Mouse (Mus musculus): ENCODE data around the gene Dock10. TPM values are rescaled to one million over a fixed set of nuclear protein-coding genes. Genes with fewer than 3 reads are reported as not detected.

Dock10 gene
- polyA plus RNA-seq, 1 experiment from 2014 or later, result 3.5 TPM

DNA sequence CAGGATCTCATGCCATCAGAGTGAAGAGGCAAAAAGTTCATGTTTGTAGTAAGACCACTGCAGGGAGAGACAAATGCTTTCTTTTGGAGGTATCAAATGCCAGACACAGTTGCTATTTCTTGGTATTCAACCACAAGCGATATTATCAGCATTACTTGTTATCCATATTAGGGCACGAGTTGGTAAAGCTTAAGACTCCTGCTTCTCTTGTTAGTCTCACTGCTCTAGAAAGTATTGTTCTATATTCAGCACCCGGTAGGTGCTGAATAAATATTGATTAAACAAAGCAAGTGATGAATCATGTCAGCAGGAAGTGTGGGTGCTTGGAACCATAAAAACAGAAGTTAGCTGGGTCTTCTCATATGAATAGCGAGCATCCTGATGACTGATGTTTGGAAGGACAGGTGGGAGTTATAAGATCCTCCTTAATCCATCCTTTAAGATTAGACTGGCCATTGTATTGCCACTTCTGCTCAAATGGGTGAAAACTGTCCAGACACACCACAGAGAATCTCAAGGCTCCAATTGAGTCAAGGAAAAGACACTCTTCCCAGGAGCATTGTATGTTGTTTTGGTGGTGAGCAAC, 114.4 kb downstream of the Dock10 start:
- no peak overlapping the region for H3K4me2 ChIP-seq (replicated peaks)
- no peaks in the 10 kb centered on the region for H3K27me3 ChIP-seq (replicated peaks)
- no peaks in the 10 kb centered on the region for H3K9me3 ChIP-seq
- WGBS, result 76% methylated on average over 4 of the region's 4 CpGs
- no peak for ATAC-seq
- H3K4me3 ChIP-seq (replicated peaks), result no peak overlapping the region
- H3K4me1 ChIP-seq (replicated peaks), result no peaks in the 10 kb centered on the region
- no peak overlapping the region for H3K9ac ChIP-seq
- H3K27ac ChIP-seq, result no peak overlapping the region
- no peaks in the 10 kb centered on the region for H3K36me3 ChIP-seq

DNA sequence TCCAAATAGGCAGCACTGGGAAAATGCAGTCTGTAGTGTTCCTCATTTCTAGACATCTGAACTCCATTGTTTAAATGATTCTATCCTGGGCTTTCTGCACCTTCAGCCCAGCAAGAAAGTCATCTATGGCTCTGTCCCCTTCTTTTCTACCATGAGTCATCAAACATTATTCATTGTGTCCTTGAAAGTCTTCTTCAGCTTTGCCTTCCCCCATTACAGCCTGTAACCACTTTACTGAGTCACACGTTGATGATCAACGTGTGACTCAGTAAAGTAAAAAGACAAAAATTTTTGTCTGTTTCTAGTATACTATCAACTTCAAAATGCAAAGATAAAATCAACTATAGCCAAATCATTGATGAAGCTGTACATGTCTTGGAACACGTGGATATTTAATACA, 116.5 kb downstream of the Dock10 start:
- H3K36me3 ChIP-seq, result no peaks in the 10 kb centered on the region
- ATAC-seq, result no peak
- no peak overlapping the region for H3K27ac ChIP-seq
- WGBS, result 86% methylated on average over 3 of the region's 3 CpGs
- H3K9ac ChIP-seq, result no peak overlapping the region
- no peaks in the 10 kb centered on the region for H3K4me1 ChIP-seq (replicated peaks)
- no peaks in the 10 kb centered on the region for H3K9me3 ChIP-seq
- H3K27me3 ChIP-seq (replicated peaks), result no peaks in the 10 kb centered on the region
- no peak overlapping the region for H3K4me3 ChIP-seq (replicated peaks)
- H3K4me2 ChIP-seq (replicated peaks), result no peak overlapping the region

DNA sequence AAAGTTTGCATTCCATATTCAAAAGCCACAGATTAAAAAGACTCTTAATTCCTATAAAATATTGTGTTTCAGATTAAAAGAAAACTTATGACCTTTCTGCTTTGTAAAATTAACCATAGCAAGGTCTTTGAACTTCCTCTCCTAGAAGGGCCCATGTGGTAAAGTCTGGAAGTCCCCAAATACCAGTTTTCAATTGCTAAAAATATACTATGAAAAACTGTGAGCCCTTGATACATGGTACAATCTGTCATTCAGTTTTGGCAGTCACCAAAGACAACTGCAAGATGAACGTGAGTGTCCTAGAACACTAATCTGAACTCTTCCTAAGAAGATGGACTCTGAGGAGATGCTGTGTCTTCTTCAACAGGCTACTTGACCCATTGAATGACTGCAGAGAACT, 117.0 kb downstream of the Dock10 start:
- Histone ChIP-seq H3K9ac (no peak overlapping the region), H3K27me3 (replicated peaks) (no peaks in the 10 kb centered on the region), H3K4me3 (replicated peaks) (no peak overlapping the region), H3K4me2 (replicated peaks) (no peak overlapping the region), H3K36me3 (no peaks in the 10 kb centered on the region), H3K9me3 (no peaks in the 10 kb centered on the region), H3K4me1 (replicated peaks) (no peaks in the 10 kb centered on the region), H3K27ac (no peak overlapping the region)
- 92% methylated on average over 1 of the region's 1 CpGs for WGBS
- no peak for ATAC-seq

DNA sequence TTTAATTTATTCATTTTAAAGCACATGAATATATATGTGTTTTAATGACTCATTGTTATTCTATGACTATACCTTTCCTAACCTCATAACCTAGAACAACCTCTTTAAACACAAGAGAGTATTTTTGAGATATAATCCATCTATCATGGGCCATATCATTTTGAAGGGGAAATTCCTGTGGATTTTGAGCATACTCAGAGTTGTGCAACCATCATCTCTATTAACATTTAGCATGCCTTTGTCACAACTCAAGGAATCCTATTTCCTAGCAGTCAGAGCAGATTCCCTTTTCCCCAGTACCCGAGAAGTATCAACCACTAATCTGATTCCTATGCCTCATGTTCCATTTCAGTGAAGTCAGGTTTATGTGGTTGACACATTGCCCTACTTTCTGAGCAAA, 118.8 kb downstream of the Dock10 start:
- H3K4me2 ChIP-seq (replicated peaks), result no peak overlapping the region
- no peaks in the 10 kb centered on the region for H3K9me3 ChIP-seq
- no peak for ATAC-seq
- no peaks in the 10 kb centered on the region for H3K4me1 ChIP-seq (replicated peaks)
- no peak overlapping the region for H3K9ac ChIP-seq
- H3K27me3 ChIP-seq (replicated peaks), result no peaks in the 10 kb centered on the region
- no peaks in the 10 kb centered on the region for H3K36me3 ChIP-seq
- H3K27ac ChIP-seq, result no peak overlapping the region
- H3K4me3 ChIP-seq (replicated peaks), result no peak overlapping the region
- 91% methylated on average over 1 of the region's 1 CpGs for WGBS

DNA sequence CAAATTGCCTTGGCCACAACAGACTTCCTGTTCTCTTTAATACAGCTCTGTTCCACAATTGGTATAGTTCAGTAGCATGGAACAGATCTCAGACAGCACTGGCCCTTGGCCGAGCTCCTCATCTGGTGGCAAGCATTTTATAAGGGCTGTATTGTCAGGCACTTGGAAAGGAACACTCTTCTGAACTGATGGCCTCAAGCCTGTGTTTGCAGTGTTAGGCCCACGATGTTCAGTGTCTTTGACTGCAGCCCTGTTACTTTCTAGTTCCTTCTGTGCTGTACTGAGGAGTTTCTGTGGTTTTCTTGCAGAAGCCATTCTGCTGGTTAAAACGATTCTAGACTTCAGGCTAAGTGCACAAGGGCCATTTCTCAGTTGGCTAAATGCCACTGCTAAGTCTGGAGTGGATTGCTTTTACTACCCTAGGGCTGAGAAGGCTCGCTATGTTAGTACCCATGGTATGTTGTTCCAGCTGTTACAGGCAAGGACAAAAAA, 121.1 kb downstream of the Dock10 start:
- Histone ChIP-seq H3K4me2 (replicated peaks) (no peak overlapping the region), H3K4me1 (replicated peaks) (no peaks in the 10 kb centered on the region), H3K9me3 (no peaks in the 10 kb centered on the region), H3K9ac (no peak overlapping the region), H3K27me3 (replicated peaks) (no peaks in the 10 kb centered on the region), H3K27ac (no peak overlapping the region), H3K36me3 (no peaks in the 10 kb centered on the region), H3K4me3 (replicated peaks) (no peak overlapping the region)
- ATAC-seq, result 0 out of 2 replicates have a peak, but pooled peaks have one; percentile 28
- 59% methylated on average over 4 of the region's 4 CpGs for WGBS

DNA sequence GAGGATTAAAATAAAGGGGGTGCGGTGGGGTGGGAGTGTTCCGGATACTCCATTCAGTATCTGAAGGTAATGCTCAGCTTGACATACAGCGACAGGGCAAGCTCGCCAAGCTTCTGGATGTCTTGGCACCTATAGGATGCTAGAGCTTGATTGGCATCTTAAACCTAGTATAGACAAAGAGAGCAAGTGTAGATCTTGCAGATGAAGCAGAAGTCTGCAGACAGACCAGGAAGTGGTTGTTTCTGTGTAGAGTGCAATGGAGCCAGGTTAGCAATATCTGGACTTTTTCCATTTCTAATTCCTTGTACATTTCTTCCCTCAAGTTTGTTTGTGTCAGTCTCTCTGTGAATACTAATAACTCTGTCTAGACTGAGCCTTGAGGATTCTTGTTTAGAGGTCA, 122.5 kb downstream of the Dock10 start:
- H3K4me3 ChIP-seq (replicated peaks), result no peak overlapping the region
- H3K9me3 ChIP-seq, result no peaks in the 10 kb centered on the region
- H3K4me2 ChIP-seq (replicated peaks), result no peak overlapping the region
- H3K27me3 ChIP-seq (replicated peaks), result no peaks in the 10 kb centered on the region
- no peaks in the 10 kb centered on the region for H3K36me3 ChIP-seq
- H3K27ac ChIP-seq, result no peak overlapping the region
- no peak for ATAC-seq
- 96% methylated on average over 4 of the region's 4 CpGs for WGBS
- no peaks in the 10 kb centered on the region for H3K4me1 ChIP-seq (replicated peaks)
- no peak overlapping the region for H3K9ac ChIP-seq

DNA sequence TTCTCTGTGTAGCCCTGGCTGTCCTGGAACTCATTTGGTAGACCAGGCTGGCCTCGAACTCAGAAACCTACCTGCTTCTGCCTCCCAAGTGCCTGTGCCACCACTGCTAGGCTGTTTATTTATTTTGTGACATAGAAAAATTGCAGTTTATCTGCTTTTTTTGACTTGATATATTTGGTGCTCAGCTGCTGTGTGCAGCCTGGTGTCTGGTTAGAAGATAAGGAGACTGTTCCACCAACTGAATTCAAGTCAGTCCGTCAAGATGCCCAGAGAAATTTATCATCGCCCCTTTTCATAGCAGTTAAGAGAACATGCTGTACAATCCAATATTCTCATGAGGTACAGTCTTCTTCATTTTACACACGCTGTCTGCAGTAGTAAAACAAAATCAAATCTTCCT, 124.8 kb downstream of the Dock10 start:
- no peak overlapping the region for H3K9ac ChIP-seq
- ATAC-seq, result no peak
- no peak overlapping the region for H3K27ac ChIP-seq
- no peaks in the 10 kb centered on the region for H3K36me3 ChIP-seq
- H3K27me3 ChIP-seq (replicated peaks), result no peaks in the 10 kb centered on the region
- H3K4me2 ChIP-seq (replicated peaks), result no peak overlapping the region
- H3K9me3 ChIP-seq, result no peaks in the 10 kb centered on the region
- 85% methylated on average over 4 of the region's 4 CpGs for WGBS
- H3K4me3 ChIP-seq (replicated peaks), result no peak overlapping the region
- no peaks in the 10 kb centered on the region for H3K4me1 ChIP-seq (replicated peaks)

DNA sequence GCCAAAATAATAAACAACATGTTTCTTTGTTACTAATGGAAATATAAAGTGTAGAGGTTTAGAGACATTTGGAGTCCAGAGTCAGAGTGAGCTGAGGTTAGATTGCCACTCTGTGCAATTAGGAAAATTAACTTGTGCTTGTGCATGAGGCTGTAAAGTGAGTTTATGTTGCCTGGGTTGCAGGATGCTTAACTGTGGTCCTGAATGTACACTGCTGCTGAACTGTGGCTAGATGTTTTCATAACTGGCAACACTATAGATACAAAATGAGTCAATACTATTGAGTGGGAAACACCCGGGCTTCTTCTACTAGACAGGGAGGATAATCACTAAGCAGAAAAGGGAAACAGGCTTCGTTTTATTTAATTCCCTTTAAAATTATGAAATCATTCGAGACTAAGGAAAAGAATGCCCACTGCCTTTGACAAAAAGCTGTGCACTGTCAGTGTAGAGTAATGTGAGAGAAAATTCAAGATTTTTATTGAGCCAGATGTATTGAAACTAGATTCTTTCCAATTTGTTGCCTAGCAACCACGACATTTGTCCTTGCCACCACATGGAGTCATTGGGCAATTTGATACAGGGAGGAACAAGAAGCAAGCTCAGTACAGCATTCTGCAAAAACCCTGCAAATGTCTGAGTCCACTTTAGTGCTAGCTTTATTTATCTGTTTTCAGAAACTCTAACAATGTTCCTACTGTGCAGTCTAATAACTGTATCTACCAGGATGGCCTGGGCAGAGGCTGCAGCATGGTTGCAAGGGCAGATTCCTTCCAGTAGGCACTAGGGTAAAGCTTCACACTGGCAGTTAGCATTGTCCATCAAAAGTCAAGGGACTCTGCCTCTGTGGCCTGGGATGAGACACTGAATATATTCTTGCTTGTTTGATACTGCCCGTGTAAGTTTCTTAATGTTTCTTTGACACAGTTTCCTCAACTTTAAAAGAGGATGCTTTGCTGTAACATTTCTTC, 127.9 kb downstream of the Dock10 start:
- no peaks in the 10 kb centered on the region for H3K4me1 ChIP-seq (replicated peaks)
- H3K9me3 ChIP-seq, result no peaks in the 10 kb centered on the region
- no peaks in the 10 kb centered on the region for H3K27me3 ChIP-seq (replicated peaks)
- H3K27ac ChIP-seq, result no peak overlapping the region
- H3K36me3 ChIP-seq, result no peaks in the 10 kb centered on the region
- ATAC-seq, result no peak
- no peak overlapping the region for H3K9ac ChIP-seq
- H3K4me2 ChIP-seq (replicated peaks), result no peak overlapping the region
- no peak overlapping the region for H3K4me3 ChIP-seq (replicated peaks)
- WGBS, result 50% methylated on average over 5 of the region's 5 CpGs

DNA sequence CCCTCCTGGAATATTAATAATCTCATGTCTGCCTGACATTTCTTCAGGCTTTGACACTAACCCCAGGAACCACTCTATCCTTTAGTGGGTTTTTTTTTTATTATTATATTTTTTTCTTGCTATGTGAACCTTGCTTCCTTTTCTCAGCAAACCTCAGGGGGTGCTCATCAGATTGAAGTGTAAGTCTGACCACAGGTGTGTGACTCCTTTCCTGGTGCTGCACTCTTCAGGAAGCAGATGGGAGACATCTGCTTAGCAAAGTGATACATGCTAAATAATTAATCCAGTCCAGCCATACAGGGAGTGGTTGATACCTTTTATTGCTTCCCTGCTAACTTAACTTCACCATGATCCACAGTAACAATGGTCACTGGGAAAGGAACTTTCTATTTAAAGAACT, 130.3 kb downstream of the Dock10 start:
- H3K4me1 ChIP-seq (replicated peaks), result no peaks in the 10 kb centered on the region
- H3K27ac ChIP-seq, result no peak overlapping the region
- no peak overlapping the region for H3K9ac ChIP-seq
- H3K9me3 ChIP-seq, result no peaks in the 10 kb centered on the region
- no peaks in the 10 kb centered on the region for H3K27me3 ChIP-seq (replicated peaks)
- H3K36me3 ChIP-seq, result no peaks in the 10 kb centered on the region
- no peak overlapping the region for H3K4me2 ChIP-seq (replicated peaks)
- no peak overlapping the region for H3K4me3 ChIP-seq (replicated peaks)
- no peak for ATAC-seq

DNA sequence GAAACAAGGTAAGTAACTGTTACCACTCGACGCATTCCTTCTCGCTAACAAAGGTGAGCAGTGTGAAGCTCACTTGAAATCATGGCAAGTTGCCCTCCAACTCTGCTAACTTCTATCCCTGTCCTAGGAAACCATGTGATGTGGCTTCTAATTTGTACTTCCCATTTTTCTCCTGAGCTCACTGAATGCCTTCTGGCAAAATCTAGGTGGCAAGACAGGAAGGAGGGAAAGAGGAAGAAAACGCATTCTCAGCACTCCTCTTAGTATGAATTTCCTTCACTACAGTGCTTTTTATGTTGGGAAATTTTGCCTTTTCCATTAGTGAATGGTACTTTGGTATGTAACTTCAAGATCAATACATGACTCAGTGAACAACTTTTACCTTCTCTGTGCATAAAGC, 131.5 kb downstream of the Dock10 start:
- Histone ChIP-seq H3K4me2 (replicated peaks) (no peak overlapping the region), H3K9ac (no peak overlapping the region), H3K4me1 (replicated peaks) (no peaks in the 10 kb centered on the region), H3K27me3 (replicated peaks) (no peaks in the 10 kb centered on the region), H3K27ac (no peak overlapping the region), H3K9me3 (no peaks in the 10 kb centered on the region), H3K36me3 (no peaks in the 10 kb centered on the region), H3K4me3 (replicated peaks) (no peak overlapping the region)
- WGBS, result 91% methylated on average over 4 of the region's 4 CpGs
- no peak for ATAC-seq

DNA sequence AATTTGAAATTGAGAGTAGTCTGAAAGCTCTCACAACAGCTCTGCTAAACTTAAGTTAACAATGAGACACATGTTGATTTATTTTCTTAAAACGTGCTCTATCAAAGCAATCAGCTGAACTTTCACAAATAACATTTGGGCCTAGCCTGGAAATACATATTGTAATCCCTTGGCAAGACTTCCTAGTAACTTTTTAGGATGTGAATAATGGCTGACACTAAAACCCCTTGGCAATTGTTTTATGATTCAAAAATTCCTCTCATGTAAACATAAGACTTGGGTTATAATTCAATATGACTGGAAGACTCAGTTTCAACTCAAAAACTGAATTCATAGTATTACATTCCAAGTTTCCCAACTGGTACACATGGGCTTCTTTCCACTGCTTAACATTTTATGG, 133.0 kb downstream of the Dock10 start:
- Histone ChIP-seq H3K9me3 (no peaks in the 10 kb centered on the region), H3K9ac (no peak overlapping the region), H3K27me3 (replicated peaks) (no peaks in the 10 kb centered on the region), H3K4me1 (replicated peaks) (no peaks in the 10 kb centered on the region), H3K4me2 (replicated peaks) (no peak overlapping the region), H3K36me3 (no peaks in the 10 kb centered on the region), H3K27ac (no peak overlapping the region), H3K4me3 (replicated peaks) (no peak overlapping the region)
- no peak for ATAC-seq
- 36% methylated on average over 1 of the region's 1 CpGs for WGBS

DNA sequence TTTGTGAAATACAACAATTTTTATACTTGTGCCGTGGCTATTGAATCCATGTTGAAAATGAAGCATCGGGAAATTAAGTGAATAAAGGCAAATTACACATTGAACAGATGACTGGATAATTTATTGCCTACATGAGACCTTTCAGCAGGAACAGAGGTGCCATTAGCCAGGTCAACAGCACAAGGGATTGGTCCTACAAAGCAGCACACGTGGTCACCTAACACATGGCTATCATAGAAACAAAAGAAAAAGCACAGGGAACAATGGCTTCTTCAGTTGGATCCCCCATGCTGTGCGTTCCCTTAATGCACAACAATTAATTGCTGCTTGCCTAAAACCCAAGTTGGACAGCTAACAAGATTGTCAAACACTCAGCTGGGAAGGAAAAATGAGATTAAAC, 133.8 kb downstream of the Dock10 start:
- Histone ChIP-seq H3K27me3 (replicated peaks) (no peaks in the 10 kb centered on the region), H3K4me3 (replicated peaks) (no peak overlapping the region), H3K9me3 (no peaks in the 10 kb centered on the region), H3K4me2 (replicated peaks) (no peak overlapping the region), H3K36me3 (no peaks in the 10 kb centered on the region), H3K27ac (no peak overlapping the region), H3K4me1 (replicated peaks) (no peaks in the 10 kb centered on the region), H3K9ac (no peak overlapping the region)
- no peak for ATAC-seq
- 80% methylated on average over 4 of the region's 4 CpGs for WGBS

DNA sequence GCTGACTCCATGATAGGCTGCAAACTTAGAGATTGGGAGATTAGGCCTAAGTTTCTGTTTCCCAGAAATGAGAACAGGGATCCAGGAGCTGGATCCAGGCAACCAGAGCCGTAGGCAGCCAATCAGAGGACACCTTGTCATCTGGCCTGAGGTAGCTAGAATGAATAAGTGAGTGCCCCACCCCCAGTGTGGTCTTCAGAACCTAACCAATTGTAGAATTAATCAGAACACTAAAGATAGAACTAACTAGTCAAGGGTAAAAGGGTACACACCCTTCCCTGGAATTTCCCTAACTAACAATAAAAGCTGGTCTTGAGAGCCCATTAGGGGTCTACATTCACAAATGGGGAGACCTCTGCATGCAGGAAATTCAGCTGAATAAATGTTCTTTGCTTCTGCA, 135.7 kb downstream of the Dock10 start:
- ATAC-seq, result no peak
- Histone ChIP-seq H3K4me3 (replicated peaks) (no peak overlapping the region), H3K9ac (no peak overlapping the region), H3K27ac (no peak overlapping the region), H3K36me3 (no peaks in the 10 kb centered on the region), H3K4me2 (replicated peaks) (no peak overlapping the region), H3K27me3 (replicated peaks) (no peaks in the 10 kb centered on the region), H3K4me1 (replicated peaks) (no peaks in the 10 kb centered on the region), H3K9me3 (no peaks in the 10 kb centered on the region)
- 88% methylated on average over 1 of the region's 1 CpGs for WGBS
